Mouse (Mus musculus) hindbrain, postnatal 0 days (tissue): ENCODE data around the gene Dpagt1. TPM values are rescaled to one million over a fixed set of nuclear protein-coding genes. Genes with fewer than 3 reads are reported as not detected.
A peak's percentile ranks its signal among the peaks of the same experiment; 100 is the strongest.
"Not testable (repeated sequence)": the region's sequence is repeated elsewhere in the genome, so short reads cannot be mapped to it uniquely, and the experiment has no call there.

Source experiments
- ATAC-seq: fragments of 200-750 bp; cut with Nextera tagmentation; 2 replicates; pipeline ENCODE4 v1.8.0; 2017; ENCODE audit warnings: mild to moderate bottlenecking, moderate TSS enrichment, moderate library complexity
- DNase-seq: peaks from one replicate; pipeline ENCODE4 v3.0.0-alpha.2; 2015; ENCODE audit warnings: low spot score
- H3K27ac ChIP-seq: fragments of 300-500 bp; sonication (generic); 2 replicates; pipeline ENCODE4 v1.5.1; 2014; ENCODE audit warnings: mild to moderate bottlenecking
- H3K27me3 ChIP-seq: fragments of 300-500 bp; sonication (generic); 2 replicates; pipeline ENCODE4 v1.6.1; 2014; ENCODE audit warnings: low read length, mixed read lengths; ENCODE audit not compliant: insufficient read depth
- H3K36me3 ChIP-seq: fragments of 300-500 bp; sonication (generic); 2 replicates; pipeline ENCODE4 v1.6.1; 2014; ENCODE audit warnings: low read length, mixed read lengths; ENCODE audit not compliant: insufficient read depth
- H3K4me1 ChIP-seq: fragments of 300-500 bp; sonication (generic); 2 replicates; pipeline ENCODE4 v1.6.1; 2014; ENCODE audit warnings: antibody characterized with exemption, low read length, mixed read lengths; ENCODE audit not compliant: insufficient read depth
- H3K4me2 ChIP-seq: fragments of 300-500 bp; sonication (generic); 2 replicates; pipeline ENCODE4 v1.6.1; 2014; ENCODE audit warnings: low read depth, mild to moderate bottlenecking, low read length, moderate library complexity, mixed read lengths
- H3K4me3 ChIP-seq: fragments of 300-500 bp; sonication (generic); 2 replicates; pipeline ENCODE4 v1.5.1; 2014; ENCODE audit warnings: low read length
- H3K9ac ChIP-seq: fragments of 300-500 bp; sonication (generic); replicated peaks from 2 replicates; pipeline ENCODE4 v1.6.1; 2014; ENCODE audit warnings: mild to moderate bottlenecking, low read length, moderate library complexity, mixed read lengths
- H3K9me3 ChIP-seq: fragments of 300-500 bp; sonication (generic); 2 replicates; pipeline ENCODE4 v1.6.1; 2016; ENCODE audit warnings: low read length, mixed read lengths
- CTCF ChIP-seq: IDR thresholded peaks from 2 replicates; pipeline ENCODE4 v1.5.1; 2016; ENCODE audit warnings: antibody characterized with exemption, control low read depth, low read depth
- WGBS: fragments of 180-500 bp; shearing (Covaris S2); extraction: QIAGEN DNeasy Blood & Tissue Kit; methylation state at CpG from one replicate; pipeline ENCODE4 v1.1.7; 2014; 5-methylcytosine and 5-hydroxymethylcytosine counted together
- polyA plus RNA-seq: library from polyadenylated mRNA; unstranded; fragments of >200 nt; fragmentation: Nextera tagmentation; extraction: Ambion mirVana; gene quantifications from 2 replicates; pipeline ENCODE4 v1.2.1, GENCODE M21; 2015
- total RNA-seq: library from RNA; depleted of rRNA; stranded (reverse); fragments of >200 nt; gene quantifications from 2 replicates; pipeline ENCODE4 v1.2.3, GENCODE M21; 2014

Gene Dpagt1
- total and polyA plus RNA-seq, 2 experiments from 2014 or later, result 24.6 to 30.9 TPM

- H3K9me3 ChIP-seq, result no peaks in the 10 kb centered on the region
- no peak overlapping the region for H3K9ac ChIP-seq
- H3K27me3 ChIP-seq, result no peaks in the 10 kb centered on the region
- no peak overlapping the region for H3K4me2 ChIP-seq
- ATAC-seq, result no peak
- H3K27ac ChIP-seq, result no peak overlapping the region
- no peaks in the 10 kb centered on the region for H3K36me3 ChIP-seq
- no peak for DNase-seq
- no peak for TF ChIP-seq CTCF
- H3K4me3 ChIP-seq, result no peak overlapping the region
- 81% methylated on average over 6 of the region's 6 CpGs for WGBS
- peaks cover 10% of the 10 kb centered on the region; the same call in 1 of the 2 replicates for H3K4me1 ChIP-seq
These were observed 1.7 kb upstream of the Dpagt1 start for GRCm38 (mm10) chr9:44324147-44324546.

DNA sequence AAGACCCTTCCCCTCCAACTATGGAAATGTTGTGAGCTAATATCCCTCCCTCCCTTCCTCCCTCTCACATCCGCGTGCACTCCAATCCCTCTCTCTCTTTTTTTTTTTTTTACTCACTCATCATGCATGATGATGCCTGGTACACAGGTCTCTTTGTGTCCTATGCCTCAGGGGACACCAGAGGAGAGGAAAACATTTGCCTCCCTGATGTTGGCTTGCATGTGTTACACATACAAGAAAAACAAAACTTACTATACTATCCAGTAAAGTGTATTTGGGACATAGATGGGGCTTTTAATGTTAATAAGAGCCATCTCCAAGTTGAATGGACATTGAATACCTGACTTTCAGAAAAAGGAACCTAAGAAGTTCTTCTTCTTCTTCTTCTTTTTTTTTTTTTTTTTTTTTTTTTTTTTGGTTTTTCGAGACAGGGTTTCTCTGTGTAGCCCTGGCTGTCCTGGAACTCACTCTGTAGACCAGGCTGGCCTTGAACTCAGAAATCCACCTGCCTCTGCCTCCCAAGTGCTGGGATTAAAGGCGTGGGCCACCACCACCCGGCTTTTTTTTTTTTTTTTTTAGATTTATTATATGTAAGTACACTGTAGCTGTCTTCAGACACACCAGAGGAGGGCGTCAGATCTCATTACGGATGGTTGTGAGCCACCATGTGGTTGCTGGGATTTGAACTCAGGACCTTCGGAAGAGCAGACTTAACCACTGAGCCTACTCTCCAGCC is 619 bp upstream of the Dpagt1 start:
- H3K27ac ChIP-seq, result peak overlapping the region; percentile 85; the same call in 1 of the 2 replicates
- not testable (repeated sequence) for H3K4me3 ChIP-seq, H3K27me3 ChIP-seq, H3K4me1 ChIP-seq, ATAC-seq, H3K36me3 ChIP-seq, H3K9me3 ChIP-seq, DNase-seq, H3K9ac ChIP-seq
- peak overlapping the region; percentile 76 for H3K4me2 ChIP-seq
- 59% methylated on average over 7 of the region's 8 CpGs for WGBS

DNA sequence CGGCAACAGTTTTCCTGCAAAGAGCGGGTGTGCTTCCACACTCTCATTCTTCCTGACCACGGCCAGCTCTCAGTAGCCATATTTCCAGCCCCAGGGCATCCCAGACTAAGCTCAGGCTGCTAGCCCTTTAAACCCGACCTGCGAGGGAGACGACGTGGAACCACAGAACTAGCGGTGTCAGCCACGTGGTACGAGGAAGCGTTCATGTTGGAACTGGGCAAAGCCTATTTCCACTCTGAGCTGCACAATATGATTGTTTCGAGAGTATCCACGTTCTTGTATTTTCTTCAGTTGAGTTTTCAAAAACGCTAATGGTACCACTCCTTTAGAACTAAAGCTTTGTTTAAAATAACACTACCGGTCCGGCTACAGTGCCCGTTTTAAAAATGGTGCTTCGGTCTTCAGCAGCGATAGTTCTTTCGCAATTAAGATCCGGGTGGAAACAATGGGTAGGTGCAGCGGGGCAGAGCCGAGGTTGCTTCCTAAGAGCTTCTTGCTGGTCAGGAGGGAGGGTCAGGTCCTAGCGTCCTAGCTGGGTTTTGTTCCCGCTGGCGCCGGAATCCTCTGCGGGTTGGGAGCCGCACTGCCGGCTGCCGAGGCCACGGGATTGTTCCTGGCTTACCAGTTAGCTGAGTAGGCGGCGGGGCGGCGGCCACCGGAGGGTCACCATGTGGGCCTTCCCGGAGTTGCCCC is 698 bp downstream of the Dpagt1 start:
- Histone ChIP-seq H3K27ac (peak overlapping the region; percentile 85), H3K36me3 (peaks cover 17% of the 10 kb centered on the region; the same call in 1 of the 2 replicates), H3K4me2 (peak overlapping the region; percentile 76), H3K27me3 (no peaks in the 10 kb centered on the region), H3K4me3 (peak overlapping the region; percentile 84), H3K9ac (peak overlapping the region; percentile 80), H3K9me3 (no peaks in the 10 kb centered on the region), H3K4me1 (0 out of 2 replicates have a peak, but pooled peaks cover 10% of the 10 kb centered on the region)
- under 1% methylated on average over 38 of the region's 38 CpGs for WGBS
- ATAC-seq (peak; percentile 95), DNase-seq (peak; percentile 91)
- no peak for TF ChIP-seq CTCF

GRCm38 (mm10) chr9:44327064-44327711 is 1.4 kb downstream of the Dpagt1 start:
- Histone ChIP-seq H3K27ac (peak overlapping the region; percentile 85), H3K4me3 (peak overlapping the region; percentile 84), H3K4me1 (0 out of 2 replicates have a peak, but pooled peaks cover 10% of the 10 kb centered on the region), H3K36me3 (peaks cover 23% of the 10 kb centered on the region; the same call in 1 of the 2 replicates), H3K27me3 (no peaks in the 10 kb centered on the region), H3K4me2 (peak overlapping the region; percentile 76), H3K9me3 (no peaks in the 10 kb centered on the region), H3K9ac (peak overlapping the region; percentile 80)
- no peak for TF ChIP-seq CTCF
- ATAC-seq, result peak; percentile 28
- under 1% methylated on average over 22 of the region's 22 CpGs for WGBS
- DNase-seq, result no peak

GRCm38 (mm10) chr9:44327926-44328325 is 2.1 kb downstream of the Dpagt1 start:
- Histone ChIP-seq H3K4me2 (peak overlapping the region; percentile 76), H3K9me3 (no peaks in the 10 kb centered on the region), H3K36me3 (peaks cover 30% of the 10 kb centered on the region), H3K9ac (no peak overlapping the region), H3K4me1 (0 out of 2 replicates have a peak, but pooled peaks cover 10% of the 10 kb centered on the region), H3K27me3 (no peaks in the 10 kb centered on the region), H3K4me3 (no peak overlapping the region; the same call in 1 of the 2 replicates), H3K27ac (no peak overlapping the region)
- WGBS, result 84% methylated on average over 5 of the region's 5 CpGs
- DNase-seq (no peak), ATAC-seq (no peak)
- TF ChIP-seq CTCF, result no peak

DNA sequence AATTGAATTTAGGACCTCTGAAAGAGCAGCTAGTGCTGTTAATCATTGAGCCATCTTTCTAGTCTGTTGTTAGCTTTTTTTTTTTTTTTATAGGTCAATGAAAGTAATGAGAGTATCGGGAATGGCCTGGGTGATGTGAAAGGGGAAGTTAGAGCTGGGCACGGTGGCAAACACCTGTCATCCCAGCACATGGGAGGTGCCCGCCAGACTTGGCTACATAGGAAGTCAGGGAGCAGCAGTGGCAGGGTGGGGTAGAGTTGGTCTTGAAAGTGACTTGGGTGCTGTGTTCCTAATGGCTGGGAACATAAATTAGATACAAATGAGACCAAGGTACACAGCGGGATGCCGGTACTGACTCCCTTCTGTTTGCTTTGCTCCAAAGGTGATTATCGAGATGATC is 4.9 kb downstream of the Dpagt1 start:
- no peak overlapping the region for H3K9ac ChIP-seq
- H3K36me3 ChIP-seq, result peaks cover 36% of the 10 kb centered on the region
- no peak overlapping the region for H3K4me2 ChIP-seq
- H3K27me3 ChIP-seq, result no peaks in the 10 kb centered on the region
- DNase-seq (no peak), ATAC-seq (no peak)
- H3K27ac ChIP-seq, result no peak overlapping the region
- 94% methylated on average over 6 of the region's 6 CpGs for WGBS
- 0 out of 2 replicates have a peak, but pooled peaks cover 10% of the 10 kb centered on the region for H3K4me1 ChIP-seq
- no peak for TF ChIP-seq CTCF
- H3K4me3 ChIP-seq, result no peak overlapping the region
- no peaks in the 10 kb centered on the region for H3K9me3 ChIP-seq
